Mouse (Mus musculus) hindbrain, embryonic 10.5 days (tissue): ENCODE results near the gene Gm20792. TPM values are rescaled to one million over a fixed set of nuclear protein-coding genes. Genes with fewer than 3 reads are reported as not detected.
"Not testable (repeated sequence)": the region's sequence is repeated elsewhere in the genome, so short reads cannot be mapped to it uniquely, and the experiment has no call there.

Source experiments
- DNase-seq: peaks from one replicate; pipeline ENCODE4 v3.0.0-alpha.2; 2017; ENCODE audit warnings: low spot score
- H3K27ac ChIP-seq: fragments of 300-500 bp; sonication (generic); 2 replicates; pipeline ENCODE4 v1.5.1; 2016; ENCODE audit warnings: mild to moderate bottlenecking, moderate library complexity
- H3K27me3 ChIP-seq: fragments of 300-500 bp; sonication (generic); 2 replicates; pipeline ENCODE4 v1.6.1; 2016; ENCODE audit warnings: mild to moderate bottlenecking; ENCODE audit not compliant: poor library complexity, insufficient read depth, severe bottlenecking
- H3K36me3 ChIP-seq: fragments of 300-500 bp; sonication (generic); 2 replicates; pipeline ENCODE4 v1.6.1; 2016; ENCODE audit warnings: mild to moderate bottlenecking, moderate library complexity
- H3K4me1 ChIP-seq: fragments of 300-500 bp; sonication (generic); replicated peaks from 2 replicates; pipeline ENCODE4 v1.6.1; 2016; ENCODE audit warnings: mild to moderate bottlenecking
- H3K4me3 ChIP-seq: fragments of 300-500 bp; sonication (generic); 2 replicates; pipeline ENCODE4 v1.5.1; 2016; ENCODE audit warnings: mild to moderate bottlenecking, moderate library complexity
- H3K9me3 ChIP-seq: fragments of 300-500 bp; sonication (generic); 2 replicates; pipeline ENCODE4 v1.6.1; 2016; ENCODE audit warnings: mild to moderate bottlenecking, moderate library complexity
- WGBS: fragments of 180-500 bp; shearing (Covaris S2); methylation state at CpG from one replicate; pipeline ENCODE4 v1.1.7; 2016; 5-methylcytosine and 5-hydroxymethylcytosine counted together
- polyA plus RNA-seq: library from polyadenylated mRNA; unstranded; fragments of >200 nt; fragmentation: Nextera tagmentation; extraction: Ambion mirVana; gene quantifications from 2 replicates; pipeline ENCODE4 v1.2.1, GENCODE M21; 2016

Gene Gm20792
- polyA plus RNA-seq, result not detected in 2 replicates

DNA sequence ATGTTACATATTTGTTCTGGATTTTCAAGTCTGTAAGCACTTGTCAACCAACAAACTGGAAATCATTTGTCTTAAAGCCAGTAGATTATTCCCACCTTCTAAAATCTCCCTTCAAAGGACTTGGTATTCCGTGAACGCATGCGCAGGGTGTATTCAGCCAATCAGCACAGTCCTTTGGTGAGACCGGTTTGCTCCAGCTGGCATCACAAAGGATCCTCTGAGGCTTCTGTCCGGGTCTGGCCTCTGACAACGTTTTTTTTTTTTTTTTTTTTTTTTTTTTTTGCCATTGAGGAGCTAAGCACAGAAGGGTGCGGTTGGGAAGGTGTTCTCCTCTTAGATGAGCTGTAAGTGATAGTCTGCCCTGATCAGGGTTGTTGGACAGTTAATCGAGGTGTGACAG is at the start of gene Gm20792:
Gm20792 (plus strand) TSS at position 301 of the 400 bp plus-strand sequence.
- no CpG with 5 or more reads among the region's 8 CpGs for WGBS
- H3K27ac ChIP-seq, H3K27me3 ChIP-seq, DNase-seq, H3K4me3 ChIP-seq, H3K36me3 ChIP-seq, H3K4me1 ChIP-seq, H3K9me3 ChIP-seq: not testable (repeated sequence)
